Mouse (Mus musculus): Measurements from ENCODE around the gene Pank3. TPM values are rescaled to one million over a fixed set of nuclear protein-coding genes. Genes with fewer than 3 reads are reported as not detected.

Gene Pank3
- polyA plus RNA-seq (2015; fragmentation: Nextera tagmentation; extraction: Ambion mirVana): 4.5 and 5.1 TPM in 2 replicates

- Histone ChIP-seq H3K27ac (ENCODE audit: low read length) (peak within 1 kb of the TSS; percentile 84), H3K4me3 (ENCODE audit: low read depth, low read length) (peak within 1 kb of the TSS; percentile 89), H3K9ac (ENCODE audit: low read depth, low read length) (peak within 1 kb of the TSS; percentile 89), H3K36me3 (ENCODE audit: control insufficient read depth, insufficient read depth) (no peaks in the 10 kb centered on the region), H3K4me1 (ENCODE audit: control insufficient read depth, low read depth, low read length) (peaks cover 17% of the 10 kb centered on the region), H3K4me2 (ENCODE audit: low read depth, low read length) (peak within 1 kb of the TSS; percentile 91), H3K9me3 (replicated peaks; ENCODE audit: control insufficient read depth, low read length) (no peaks in the 10 kb centered on the region), H3K27me3 (ENCODE audit: control insufficient read depth, insufficient read depth, low read depth, low read length) (no peaks in the 10 kb centered on the region; the same call in 1 of the 2 replicates)
- ATAC-seq (ENCODE audit: low read depth): peak; percentile 96
- under 1% methylated on average over 49 of the region's 50 CpGs for WGBS (ENCODE audit: insufficient replicate concordance)
These were observed at the start of gene Pank3 for GRCm38 (mm10) chr11:35769188-35769745. Gene Pank3, plus strand, starts transcription at chr11:35769484.

GRCm38 (mm10) chr11:35723876-35724275 lies 45.4 kb upstream of the Pank3 start:
- H3K9ac ChIP-seq (ENCODE audit: low read depth, low read length): no peak overlapping the region
- ATAC-seq (ENCODE audit: low read depth): no peak
- H3K4me1 ChIP-seq (ENCODE audit: control insufficient read depth, low read depth, low read length): no peaks in the 10 kb centered on the region
- no peak overlapping the region for H3K27ac ChIP-seq (ENCODE audit: low read length)
- H3K4me2 ChIP-seq (ENCODE audit: low read depth, low read length): no peak overlapping the region
- no peaks in the 10 kb centered on the region for H3K36me3 ChIP-seq (ENCODE audit: control insufficient read depth, insufficient read depth)
- H3K4me3 ChIP-seq (ENCODE audit: low read depth, low read length): no peak overlapping the region
- no peaks in the 10 kb centered on the region for H3K9me3 ChIP-seq (replicated peaks; ENCODE audit: control insufficient read depth, low read length)
- no peaks in the 10 kb centered on the region for H3K27me3 ChIP-seq (ENCODE audit: control insufficient read depth, insufficient read depth, low read depth, low read length)
- 61% methylated on average over 5 of the region's 5 CpGs for WGBS (ENCODE audit: insufficient replicate concordance)

DNA sequence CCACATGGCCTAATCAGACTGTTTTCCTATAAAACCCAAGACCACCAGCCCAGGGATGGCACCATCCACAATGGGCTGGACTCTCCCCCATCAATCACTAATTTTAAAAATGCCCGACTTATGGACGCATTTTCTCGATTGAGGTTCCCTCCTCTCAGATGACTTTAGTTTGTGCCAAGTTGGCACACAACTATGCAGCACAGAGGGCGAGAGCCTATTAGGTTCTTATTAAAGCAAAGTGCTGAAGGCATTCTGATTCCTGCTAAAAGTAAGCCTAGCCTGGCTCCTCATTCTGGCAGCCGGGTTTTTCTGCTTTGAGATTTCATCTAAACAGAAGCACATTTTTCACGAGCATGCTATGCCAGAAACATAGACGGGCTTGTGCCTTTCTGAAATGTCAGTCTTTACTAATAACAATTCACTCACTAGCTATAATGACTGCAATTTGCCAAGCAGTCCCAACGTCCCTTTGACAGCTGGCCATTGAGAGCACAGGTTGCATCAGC lies 42.9 kb upstream of the Pank3 start:
- H3K36me3 ChIP-seq (ENCODE audit: control insufficient read depth, insufficient read depth): no peaks in the 10 kb centered on the region
- no peak overlapping the region for H3K9ac ChIP-seq (ENCODE audit: low read depth, low read length)
- H3K4me2 ChIP-seq (ENCODE audit: low read depth, low read length): no peak overlapping the region
- no peak overlapping the region for H3K27ac ChIP-seq (ENCODE audit: low read length)
- 60% methylated on average over 8 of the region's 8 CpGs for WGBS (ENCODE audit: insufficient replicate concordance)
- H3K4me3 ChIP-seq (ENCODE audit: low read depth, low read length): no peak overlapping the region
- H3K9me3 ChIP-seq (replicated peaks; ENCODE audit: control insufficient read depth, low read length): no peaks in the 10 kb centered on the region
- no peaks in the 10 kb centered on the region for H3K4me1 ChIP-seq (ENCODE audit: control insufficient read depth, low read depth, low read length)
- no peaks in the 10 kb centered on the region for H3K27me3 ChIP-seq (ENCODE audit: control insufficient read depth, insufficient read depth, low read depth, low read length)
- no peak for ATAC-seq (ENCODE audit: low read depth)

- no peaks in the 10 kb centered on the region for H3K4me1 ChIP-seq (ENCODE audit: control insufficient read depth, low read depth, low read length)
- no peaks in the 10 kb centered on the region for H3K9me3 ChIP-seq (replicated peaks; ENCODE audit: control insufficient read depth, low read length)
- no peak overlapping the region for H3K9ac ChIP-seq (ENCODE audit: low read depth, low read length)
- no peak for ATAC-seq (ENCODE audit: low read depth)
- no peak overlapping the region for H3K4me3 ChIP-seq (ENCODE audit: low read depth, low read length)
- H3K36me3 ChIP-seq (ENCODE audit: control insufficient read depth, insufficient read depth): no peaks in the 10 kb centered on the region
- no peak overlapping the region for H3K27ac ChIP-seq (ENCODE audit: low read length)
- H3K27me3 ChIP-seq (ENCODE audit: control insufficient read depth, insufficient read depth, low read depth, low read length): no peaks in the 10 kb centered on the region
- no peak overlapping the region for H3K4me2 ChIP-seq (ENCODE audit: low read depth, low read length)
- 56% methylated on average over 1 of the region's 1 CpGs for WGBS (ENCODE audit: insufficient replicate concordance)
These were observed 41.1 kb upstream of the Pank3 start for GRCm38 (mm10) chr11:35728200-35728599.

DNA sequence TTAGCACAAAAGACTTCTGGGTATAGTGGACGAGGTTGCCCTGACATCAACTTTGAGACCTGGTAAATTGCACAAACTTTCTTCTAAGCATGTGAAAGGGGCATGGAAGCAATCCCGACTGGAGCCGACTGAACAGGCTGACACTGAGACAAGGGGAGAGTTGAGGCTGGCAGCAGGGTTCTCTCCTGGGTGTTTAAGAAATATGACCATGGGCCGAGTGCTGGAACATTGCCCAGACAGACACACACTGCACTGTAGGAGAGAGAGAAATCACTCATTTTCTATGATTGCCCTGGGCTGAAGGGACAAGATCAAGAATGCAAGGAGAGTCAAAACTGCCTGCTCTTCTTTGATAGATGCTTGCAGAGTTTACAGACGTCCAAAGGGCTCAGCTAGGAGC lies 40.1 kb upstream of the Pank3 start:
- Histone ChIP-seq H3K4me2 (ENCODE audit: low read depth, low read length) (no peak overlapping the region), H3K36me3 (ENCODE audit: control insufficient read depth, insufficient read depth) (no peaks in the 10 kb centered on the region), H3K9me3 (replicated peaks; ENCODE audit: control insufficient read depth, low read length) (no peaks in the 10 kb centered on the region), H3K27ac (ENCODE audit: low read length) (no peak overlapping the region), H3K4me1 (ENCODE audit: control insufficient read depth, low read depth, low read length) (no peaks in the 10 kb centered on the region), H3K4me3 (ENCODE audit: low read depth, low read length) (no peak overlapping the region), H3K9ac (ENCODE audit: low read depth, low read length) (no peak overlapping the region), H3K27me3 (ENCODE audit: control insufficient read depth, insufficient read depth, low read depth, low read length) (no peaks in the 10 kb centered on the region)
- WGBS (ENCODE audit: insufficient replicate concordance): 39% methylated on average over 5 of the region's 5 CpGs
- ATAC-seq (ENCODE audit: low read depth): no peak

- Histone ChIP-seq H3K4me2 (ENCODE audit: low read depth, low read length) (no peak overlapping the region), H3K4me3 (ENCODE audit: low read depth, low read length) (no peak overlapping the region), H3K27ac (ENCODE audit: low read length) (no peak overlapping the region), H3K4me1 (ENCODE audit: control insufficient read depth, low read depth, low read length) (no peaks in the 10 kb centered on the region), H3K9me3 (replicated peaks; ENCODE audit: control insufficient read depth, low read length) (no peaks in the 10 kb centered on the region), H3K9ac (ENCODE audit: low read depth, low read length) (no peak overlapping the region), H3K27me3 (ENCODE audit: control insufficient read depth, insufficient read depth, low read depth, low read length) (no peaks in the 10 kb centered on the region), H3K36me3 (ENCODE audit: control insufficient read depth, insufficient read depth) (no peaks in the 10 kb centered on the region)
- peak; percentile 78 for ATAC-seq (ENCODE audit: low read depth)
- WGBS (ENCODE audit: insufficient replicate concordance): 36% methylated on average over 1 of the region's 1 CpGs
These were observed 36.9 kb upstream of the Pank3 start for GRCm38 (mm10) chr11:35732366-35732765.

DNA sequence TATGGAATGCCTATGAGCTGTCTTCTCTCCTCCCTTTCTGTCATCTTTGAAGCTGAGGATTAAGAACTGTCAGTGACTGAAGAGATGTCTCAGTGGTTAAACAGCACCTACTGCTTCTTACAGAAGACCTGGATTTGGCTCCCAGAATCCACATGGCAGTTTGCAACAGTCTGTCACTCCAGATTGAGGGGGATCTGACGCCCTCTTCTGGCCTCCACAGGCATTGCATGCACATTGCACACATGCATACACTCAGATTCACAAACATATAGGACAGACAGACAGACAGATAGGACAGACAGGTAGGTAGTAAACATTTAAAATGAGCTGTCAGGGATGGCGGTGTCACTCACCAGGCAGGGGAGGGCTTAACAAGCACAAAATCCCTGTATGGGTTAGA lies 32.5 kb upstream of the Pank3 start:
- Histone ChIP-seq H3K4me2 (ENCODE audit: low read depth, low read length) (no peak overlapping the region), H3K36me3 (ENCODE audit: control insufficient read depth, insufficient read depth) (no peaks in the 10 kb centered on the region), H3K4me1 (ENCODE audit: control insufficient read depth, low read depth, low read length) (no peaks in the 10 kb centered on the region), H3K9ac (ENCODE audit: low read depth, low read length) (no peak overlapping the region), H3K4me3 (ENCODE audit: low read depth, low read length) (no peak overlapping the region), H3K27me3 (ENCODE audit: control insufficient read depth, insufficient read depth, low read depth, low read length) (no peaks in the 10 kb centered on the region), H3K27ac (ENCODE audit: low read length) (no peak overlapping the region), H3K9me3 (replicated peaks; ENCODE audit: control insufficient read depth, low read length) (no peaks in the 10 kb centered on the region)
- WGBS (ENCODE audit: insufficient replicate concordance): 49% methylated on average over 2 of the region's 2 CpGs
- no peak for ATAC-seq (ENCODE audit: low read depth)

- H3K4me1 ChIP-seq (ENCODE audit: control insufficient read depth, low read depth, low read length): no peaks in the 10 kb centered on the region
- no peak for ATAC-seq (ENCODE audit: low read depth)
These were observed 32.0 kb upstream of the Pank3 start for GRCm38 (mm10) chr11:35737262-35737661.

DNA sequence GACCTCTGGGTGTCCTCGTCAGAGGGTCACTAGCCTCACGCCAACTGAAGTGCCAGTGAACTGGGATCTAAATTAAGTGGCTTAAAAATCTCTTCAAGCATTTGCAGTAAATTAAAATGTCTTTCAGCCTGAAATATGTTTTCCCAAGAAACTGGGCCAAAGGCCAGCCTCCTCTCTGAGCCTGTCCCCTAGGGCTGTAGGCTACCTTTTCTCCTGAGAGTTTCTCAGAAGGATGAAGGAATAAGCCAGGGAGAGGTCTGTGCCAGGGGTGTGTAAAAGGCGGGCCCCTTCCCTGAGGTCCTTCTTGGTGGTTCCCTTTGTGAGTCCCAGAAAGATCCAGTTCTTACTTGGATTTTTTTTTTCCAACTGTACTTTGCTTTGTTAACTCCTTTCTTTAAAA lies 31.2 kb upstream of the Pank3 start:
- Histone ChIP-seq H3K9ac (ENCODE audit: low read depth, low read length) (no peak overlapping the region), H3K27ac (ENCODE audit: low read length) (no peak overlapping the region), H3K9me3 (replicated peaks; ENCODE audit: control insufficient read depth, low read length) (no peaks in the 10 kb centered on the region), H3K4me2 (ENCODE audit: low read depth, low read length) (no peak overlapping the region), H3K4me1 (ENCODE audit: control insufficient read depth, low read depth, low read length) (no peaks in the 10 kb centered on the region), H3K36me3 (ENCODE audit: control insufficient read depth, insufficient read depth) (no peaks in the 10 kb centered on the region), H3K4me3 (ENCODE audit: low read depth, low read length) (no peak overlapping the region), H3K27me3 (ENCODE audit: control insufficient read depth, insufficient read depth, low read depth, low read length) (no peaks in the 10 kb centered on the region)
- WGBS (ENCODE audit: insufficient replicate concordance): 52% methylated on average over 3 of the region's 3 CpGs
- no peak for ATAC-seq (ENCODE audit: low read depth)

More at GRCm38 (mm10) chr11:35737262-35737661, 32.0 kb upstream of the Pank3 start:
- no peak overlapping the region for H3K27ac ChIP-seq (ENCODE audit: low read length)
- no peaks in the 10 kb centered on the region for H3K36me3 ChIP-seq (ENCODE audit: control insufficient read depth, insufficient read depth)
- WGBS (ENCODE audit: insufficient replicate concordance): 74% methylated on average over 2 of the region's 2 CpGs
- H3K4me3 ChIP-seq (ENCODE audit: low read depth, low read length): no peak overlapping the region
- no peaks in the 10 kb centered on the region for H3K27me3 ChIP-seq (ENCODE audit: control insufficient read depth, insufficient read depth, low read depth, low read length)
- no peak overlapping the region for H3K4me2 ChIP-seq (ENCODE audit: low read depth, low read length)
- no peaks in the 10 kb centered on the region for H3K9me3 ChIP-seq (replicated peaks; ENCODE audit: control insufficient read depth, low read length)
- H3K9ac ChIP-seq (ENCODE audit: low read depth, low read length): no peak overlapping the region

Measured in liver, embryonic 16.5 days (tissue).